Mouse (Mus musculus) frontal cortex, postnatal 14 days (tissue): Measurements from ENCODE around the gene Msantd1.

Experiments used
- DNase-seq, 2 experiments: peaks; one replicate each; pipeline ENCODE4 v3.0.0; 2022; ENCODE audit warnings: low spot score in 2 of 2

Msantd1 gene

GRCm38 (mm10) chr5:34972471-34972870 is 64.7 kb downstream of the Msantd1 start:
- DNase-seq: no peak
